Mouse (Mus musculus): Measurements from ENCODE around the gene Papss1.
"Not testable (repeated sequence)": the region's sequence is repeated elsewhere in the genome, so short reads cannot be mapped to it uniquely, and the experiment has no call there.

Gene Papss1

DNA sequence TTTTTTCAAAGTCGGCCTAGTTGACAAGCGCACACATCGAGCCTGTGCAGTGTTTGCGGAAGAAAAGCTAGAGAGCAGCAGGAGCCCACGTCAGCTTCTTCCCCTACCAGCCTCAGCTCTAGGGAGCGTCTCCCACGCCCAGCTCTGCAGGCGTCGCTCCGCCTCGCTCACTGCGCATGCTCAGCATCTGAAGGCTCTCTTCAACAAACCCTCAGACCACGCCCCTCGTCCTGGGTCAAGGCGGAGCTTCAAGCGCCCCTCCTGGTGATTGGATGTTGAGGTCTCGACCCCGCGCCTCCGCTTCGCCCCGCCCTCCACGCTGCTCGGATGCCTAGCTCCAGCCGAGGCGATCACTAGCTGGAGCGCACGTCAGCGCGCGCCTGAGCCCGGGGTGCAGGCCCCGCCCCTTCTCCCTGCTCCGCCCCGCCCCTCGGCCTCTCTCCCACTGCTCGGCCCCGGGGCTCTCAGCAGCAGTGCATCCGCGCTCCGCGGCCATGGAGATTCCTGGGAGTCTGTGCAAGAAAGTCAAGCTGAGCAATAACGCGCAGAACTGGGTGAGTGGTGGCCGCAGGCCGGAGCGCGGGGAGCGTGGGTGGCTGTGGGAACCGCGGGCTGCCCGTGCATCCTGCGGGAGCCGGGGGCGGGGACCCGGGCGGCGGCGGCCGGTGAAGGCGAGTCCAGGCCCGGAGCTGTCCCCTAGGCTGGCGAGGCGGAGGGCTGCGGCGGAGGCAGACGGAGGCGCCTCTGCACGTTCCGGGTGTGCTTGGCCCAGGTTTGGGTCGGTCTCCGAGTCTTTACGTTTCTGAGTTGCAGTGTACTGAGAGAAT, at the start of gene Papss1:
TSS of gene Papss1 (plus strand) at position 339 of the 827 bp plus-strand sequence.
- in situ Hi-C loops (cut with MboI, MseI), result loop anchor here (5.0 kb wide), 1 partner anchor 872 kb away; no protein-coding TSS in a partner anchor

DNA sequence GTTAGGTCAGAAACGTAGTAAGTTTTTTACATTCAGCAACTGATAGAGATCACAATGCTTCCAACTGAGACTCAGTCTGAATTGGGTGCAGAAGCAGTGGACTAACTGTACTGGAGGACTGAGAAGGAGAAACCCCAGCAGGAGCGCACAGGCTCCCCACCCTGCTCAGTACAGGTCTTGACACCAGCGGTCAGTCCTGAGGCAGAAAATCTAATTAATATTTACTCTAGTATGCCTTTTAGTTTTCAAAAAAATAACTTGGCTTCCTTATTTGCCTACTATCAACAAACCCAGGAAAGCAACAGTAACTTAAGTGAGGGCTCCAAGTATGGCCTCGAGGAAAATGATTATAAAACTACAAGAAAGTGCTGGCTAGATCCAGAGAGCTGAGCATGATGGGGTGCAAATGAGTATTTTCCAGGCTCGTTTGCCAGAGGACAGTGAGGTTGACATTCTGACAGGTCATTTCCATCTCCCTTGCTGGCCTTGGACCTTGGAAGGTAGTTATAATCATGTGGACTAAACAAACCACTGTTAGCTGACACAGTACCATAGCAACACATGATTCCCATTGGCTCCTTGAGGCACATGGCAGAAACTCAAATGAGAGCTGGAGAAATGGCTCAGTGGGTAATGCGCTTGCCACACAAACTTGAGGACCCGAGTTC, 48.1 kb upstream of the Papss1 start:
- in situ Hi-C loops (cut with MboI, MseI), result no loop called here

- in situ Hi-C loops (cut with MboI, MseI), result no loop called here
Observed at GRCm38 (mm10) chr3:131517756-131518155, 46.8 kb upstream of the Papss1 start.

DNA sequence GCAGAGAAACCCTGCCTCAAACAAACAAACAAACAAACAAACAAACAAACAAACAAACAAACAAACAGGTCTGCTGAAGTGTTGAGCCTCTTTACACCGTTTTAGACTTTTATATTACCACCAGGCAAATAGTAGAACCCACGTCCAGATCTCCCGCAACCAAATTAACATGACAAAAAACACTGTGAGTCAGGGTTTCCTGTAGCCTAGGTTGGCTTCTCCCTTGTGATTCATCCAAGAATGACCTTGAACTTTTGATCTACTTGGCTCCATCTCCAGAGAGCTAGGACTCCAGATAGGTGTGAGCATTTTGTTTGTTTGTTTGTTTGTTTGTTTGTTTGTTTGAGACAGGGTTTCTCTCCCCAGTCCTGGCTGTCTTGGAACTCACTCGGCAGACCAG, 43.4 kb upstream of the Papss1 start:
- in situ Hi-C loops (cut with MboI, MseI), result no loop called here

GRCm38 (mm10) chr3:131522243-131522642, 42.3 kb upstream of the Papss1 start:
- in situ Hi-C loops (cut with MboI, MseI), result no loop called here

DNA sequence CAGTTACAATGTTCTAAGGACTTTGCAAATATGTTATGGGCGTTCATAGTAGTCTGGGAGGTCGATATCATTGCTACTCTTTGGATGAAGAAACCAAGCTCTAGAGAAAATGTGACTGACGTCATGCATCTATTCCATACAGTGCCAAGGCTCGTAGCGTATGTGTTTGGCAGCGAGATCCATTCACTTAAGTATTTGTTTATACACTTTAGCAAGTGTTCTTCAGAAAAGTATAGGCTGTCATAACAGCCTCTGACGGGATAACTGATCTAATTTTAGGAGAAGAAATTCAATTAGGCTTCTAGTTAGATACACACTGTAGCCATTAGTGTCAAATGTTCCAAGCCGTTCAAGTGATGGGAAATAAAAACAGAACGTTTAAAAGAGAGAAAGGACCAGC, 40.8 kb upstream of the Papss1 start:
- in situ Hi-C loops (cut with MboI, MseI), result no loop called here

DNA sequence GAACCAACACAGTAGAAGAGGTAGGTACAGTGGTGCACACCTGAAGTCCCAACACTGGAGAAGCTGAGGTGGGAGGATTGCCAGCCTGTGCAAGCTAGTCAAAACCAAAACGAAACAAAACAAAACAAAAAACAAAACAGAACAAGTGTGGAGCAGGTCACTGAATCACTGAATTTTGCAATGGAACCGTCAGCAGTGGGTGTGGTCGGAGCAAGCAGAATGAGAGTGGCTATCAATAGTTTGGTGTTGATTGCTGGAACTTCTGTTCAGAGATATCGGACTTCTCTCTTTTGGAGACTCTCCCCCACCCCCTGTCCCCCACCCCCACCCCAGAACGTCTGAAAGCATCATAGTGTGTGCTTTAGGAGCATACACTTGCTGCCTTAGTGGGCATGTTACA, 40.4 kb upstream of the Papss1 start:
- in situ Hi-C loops (cut with MboI, MseI), result no loop called here

GRCm38 (mm10) chr3:131524779-131525178, 39.8 kb upstream of the Papss1 start:
- in situ Hi-C loops (cut with MboI, MseI), result no loop called here

DNA sequence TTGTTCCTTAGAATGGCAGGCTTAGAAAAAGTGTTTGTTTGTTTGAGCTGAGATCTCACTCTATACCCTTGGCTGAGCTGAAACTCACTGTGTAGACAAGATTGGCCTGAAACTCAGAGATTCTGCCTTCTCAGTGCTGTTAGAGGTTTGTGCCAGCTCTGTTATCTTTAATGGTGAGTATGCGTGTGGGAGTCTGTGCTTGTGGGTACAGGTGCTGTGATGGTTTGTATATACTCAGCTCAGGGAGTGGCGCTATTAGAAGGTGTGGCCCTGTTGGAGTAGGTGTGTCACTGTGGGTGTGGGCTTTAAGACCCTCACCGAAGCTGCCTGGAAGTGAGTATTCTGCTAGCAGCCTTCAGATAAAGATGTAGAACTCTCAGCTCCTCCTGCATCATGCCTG, 39.3 kb upstream of the Papss1 start:
- in situ Hi-C loops (cut with MboI, MseI), result no loop called here

DNA sequence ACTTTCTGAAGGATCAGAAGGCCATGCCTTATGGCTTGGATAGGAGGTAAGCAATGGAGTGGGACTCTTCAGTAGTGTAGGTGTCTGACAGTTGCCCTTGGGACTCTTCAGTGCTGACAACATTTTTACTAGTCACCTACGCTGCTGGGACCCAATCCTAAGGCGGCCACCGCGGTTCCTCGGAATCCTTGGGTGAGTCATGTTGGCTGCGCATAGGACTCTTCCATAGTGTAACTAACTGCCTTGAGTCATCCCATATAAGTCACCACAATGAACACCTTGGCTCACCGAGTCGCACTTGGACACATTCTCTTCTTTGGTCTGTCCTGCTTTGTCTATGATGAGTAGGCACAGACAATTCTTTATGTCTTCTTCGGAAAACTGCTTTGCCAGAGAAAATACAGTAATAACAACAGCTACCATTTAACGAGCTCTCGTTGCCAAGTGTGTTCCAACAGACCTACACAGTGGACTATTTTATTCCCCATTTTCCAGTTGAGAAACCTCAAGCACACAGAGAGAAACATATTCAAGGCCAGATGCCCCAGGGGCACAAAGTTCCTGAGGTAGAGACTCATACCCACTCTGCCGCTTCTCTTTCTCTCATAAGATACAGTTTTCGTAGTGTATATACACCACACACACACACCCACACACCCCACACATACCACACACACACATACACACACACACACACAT, 23.2 kb upstream of the Papss1 start:
- in situ Hi-C loops (cut with MboI, MseI), result no loop called here

DNA sequence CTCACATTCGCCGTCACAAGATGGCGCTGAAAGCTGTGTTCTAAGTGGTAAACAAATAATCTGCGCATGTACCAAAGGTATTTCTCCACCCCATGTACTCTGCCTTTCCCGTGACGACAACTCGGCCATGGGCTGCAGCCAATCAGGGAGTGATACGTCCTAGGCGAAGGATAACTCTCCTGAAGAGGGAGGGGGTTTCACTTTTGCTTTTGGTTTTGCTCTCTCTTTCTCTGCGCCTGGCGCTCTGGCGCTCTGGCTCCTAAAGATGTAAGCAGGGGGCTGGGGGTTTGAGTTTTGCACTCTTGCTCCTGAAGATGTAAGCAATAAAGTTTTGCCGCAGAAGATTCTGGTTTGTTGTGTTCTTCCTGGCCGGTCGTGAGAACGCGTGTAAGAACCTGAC, 17.0 kb upstream of the Papss1 start:
- in situ Hi-C loops (cut with MboI, MseI), result not testable (repeated sequence)

DNA sequence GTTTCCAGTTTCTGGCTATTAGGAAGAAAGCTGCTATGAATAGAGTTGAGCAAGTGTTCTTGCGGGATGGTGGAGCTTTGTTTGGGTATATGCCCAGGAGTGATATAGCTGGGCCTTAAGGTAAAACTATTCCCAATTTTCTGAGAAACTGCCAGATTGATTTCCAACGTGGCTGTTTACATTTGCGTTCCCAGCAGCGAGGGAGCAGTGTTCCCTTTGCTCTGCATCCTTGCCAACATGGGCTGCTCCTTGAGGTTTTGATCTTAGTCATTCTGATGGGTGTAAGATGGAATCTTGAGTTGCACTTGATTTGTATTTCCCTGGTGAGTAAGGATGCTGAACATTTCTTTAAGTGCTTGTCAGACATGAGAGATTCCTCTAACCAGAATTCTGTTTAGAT, 14.5 kb upstream of the Papss1 start:
- in situ Hi-C loops (cut with MboI, MseI), result loop anchor here (5.0 to 10.0 kb wide), 2 partner anchors 223 to 1105 kb away; no protein-coding TSS in a partner anchor

GRCm38 (mm10) chr3:131552349-131553254, 12.0 kb upstream of the Papss1 start:
- in situ Hi-C loops (cut with MboI, MseI), result loop anchor here (5.0 to 10.0 kb wide), 2 partner anchors 225 to 1102 kb away; no protein-coding TSS in a partner anchor

DNA sequence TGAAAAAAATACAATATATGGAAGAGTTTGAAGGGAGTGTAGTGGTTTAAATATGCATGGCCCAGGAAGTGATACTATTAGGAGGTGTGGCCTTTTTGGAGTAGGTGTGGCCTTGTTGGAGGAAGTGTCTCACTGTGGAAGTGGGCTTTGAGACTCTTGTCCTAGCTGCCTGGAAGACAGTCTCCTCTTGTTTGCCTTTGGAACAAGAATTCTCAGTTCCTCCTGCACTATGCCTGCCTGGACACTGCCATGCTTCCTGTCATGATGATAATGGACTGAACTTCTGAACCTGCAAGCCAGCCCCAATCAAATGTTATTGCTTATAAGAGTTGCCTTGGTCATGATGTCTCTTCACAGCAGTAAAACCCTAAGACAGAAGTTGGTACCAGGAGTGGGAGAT, 8.8 kb upstream of the Papss1 start:
- in situ Hi-C loops (cut with MboI, MseI), result loop anchor here (10.0 kb wide), 1 partner anchor 1099 kb away; no protein-coding TSS in a partner anchor

DNA sequence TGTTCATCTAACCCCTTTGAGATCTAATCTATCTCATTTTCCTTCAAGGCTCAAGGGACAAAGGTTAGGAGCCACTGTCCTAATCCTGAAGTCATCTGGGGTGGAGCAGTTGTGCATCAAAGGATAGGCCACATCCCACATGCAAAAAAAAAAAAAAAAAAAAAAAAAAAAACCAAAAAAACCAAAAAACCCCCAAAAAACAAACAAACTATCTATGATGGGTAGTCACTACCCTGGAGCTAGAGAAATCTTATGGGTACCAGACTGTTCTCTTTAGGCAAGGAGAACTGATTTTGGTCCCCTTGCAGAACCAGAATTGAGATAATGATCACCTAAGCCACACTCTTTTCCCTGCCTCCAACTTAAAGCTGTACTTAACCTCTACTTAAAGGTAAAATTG, 3.0 kb upstream of the Papss1 start:
- in situ Hi-C loops (cut with MboI, MseI), result loop anchor here (5.0 kb wide), 1 partner anchor 869 kb away; no protein-coding TSS in a partner anchor

- in situ Hi-C loops (cut with MboI, MseI), result no loop called here
Observed at GRCm38 (mm10) chr3:131565257-131565610, 666 bp downstream of the Papss1 start.

- in situ Hi-C loops (cut with MboI, MseI), result no loop called here
Observed at GRCm38 (mm10) chr3:131566281-131566680, 1.7 kb downstream of the Papss1 start.

DNA sequence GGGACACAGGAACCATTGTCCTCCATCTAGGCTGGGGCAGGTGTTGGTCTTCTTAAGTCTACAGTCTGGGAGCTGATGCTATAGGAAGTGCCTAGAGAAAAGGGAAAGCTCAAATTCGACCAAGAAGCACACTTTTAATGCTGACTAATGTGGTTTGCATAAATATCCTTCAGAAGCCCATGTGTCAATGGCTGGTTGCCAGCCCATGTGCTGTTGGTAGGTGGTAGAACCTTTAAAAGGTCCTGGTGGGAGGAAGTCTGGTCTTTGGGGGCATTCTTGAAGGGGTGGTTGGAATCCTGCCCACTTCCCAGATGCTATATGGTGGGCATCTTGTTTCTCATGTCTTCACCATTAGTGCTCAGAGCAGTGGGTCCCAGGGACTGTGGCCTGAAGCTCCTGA, 5.9 kb downstream of the Papss1 start:
- in situ Hi-C loops (cut with MboI, MseI), result no loop called here

- in situ Hi-C loops (cut with MboI, MseI), result no loop called here
Observed at GRCm38 (mm10) chr3:131573555-131573954, 9.0 kb downstream of the Papss1 start.

- in situ Hi-C loops (cut with MboI, MseI), result no loop called here
Observed at GRCm38 (mm10) chr3:131578434-131579104, 14.0 kb downstream of the Papss1 start.

DNA sequence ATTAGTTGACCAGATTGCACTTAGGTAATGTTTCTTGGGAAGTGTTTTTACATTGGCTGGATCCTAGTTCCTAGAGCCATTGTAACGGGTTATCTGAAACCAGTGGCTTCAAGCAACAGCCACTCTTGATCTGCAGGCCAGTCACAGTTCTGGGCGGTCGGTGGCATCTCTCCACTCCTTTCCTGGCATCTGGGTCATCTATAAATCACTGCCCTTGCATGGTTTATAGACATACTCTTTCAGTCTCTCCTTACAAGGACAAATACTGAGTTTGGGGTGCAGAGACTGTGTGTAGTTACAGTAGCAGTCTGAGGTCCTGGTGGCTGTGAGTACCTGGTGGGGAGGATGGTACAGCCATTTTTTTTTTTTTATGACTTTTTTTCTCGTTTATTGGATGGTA, 15.5 kb downstream of the Papss1 start:
- in situ Hi-C loops (cut with MboI, MseI), result no loop called here
